Comparison of ENCODE assay signal across 8 mouse cellular contexts in the genomic region with DNA sequence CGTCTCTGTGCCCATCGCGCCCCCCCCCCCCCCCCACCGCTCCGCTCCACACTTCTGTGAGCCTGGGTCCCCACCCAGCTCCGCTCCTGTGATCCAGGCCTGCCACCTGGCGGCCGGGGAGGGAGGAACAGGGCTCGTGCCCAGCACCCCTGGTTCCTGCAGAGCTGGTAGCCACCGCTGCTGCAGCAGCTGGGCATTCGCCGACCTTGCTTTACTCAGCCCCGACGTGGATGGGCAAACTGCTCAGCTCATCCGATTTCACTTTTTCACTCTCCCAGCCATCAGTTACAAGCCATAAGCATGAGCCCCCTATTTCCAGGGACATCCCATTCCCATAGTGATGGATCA. TPM values are rescaled to one million over a fixed set of nuclear protein-coding genes. Genes with fewer than 3 reads are reported as not detected.
A peak's percentile ranks its signal among the peaks of the same experiment; 100 is the strongest.
DNase-seq lines count a peak whose midpoint lies in the region; ATAC-seq lines count a peak whose summit lies in the region.

No protein-coding gene starts in this region.

- H3K36me3 ChIP-seq in hindbrain, embryonic 14.5 days (replicated peaks; ENCODE audit: control insufficient read depth, insufficient read depth): peaks cover 40% of the 10 kb centered on the region

- H3K4me1 ChIP-seq in hindbrain, embryonic 14.5 days (replicated peaks; ENCODE audit: control insufficient read depth, insufficient read depth, low read length): peaks cover 28% of the 10 kb centered on the region; the same call in 1 of the 2 replicates

- DNase-seq in R1 (ENCODE audit: low read depth, low spot score): peak; percentile 82
- DNase-seq in cerebellum, postnatal 25 days: peak; percentile 67 to 81
- peak; percentile 90 for DNase-seq in gastrocnemius, adult 18-20 months (ENCODE audit: low spot score)
- peak; percentile 52 for DNase-seq in hindbrain, embryonic 14.5 days (ENCODE audit: low spot score)
- peak; percentile 71 to 73 for DNase-seq in left cerebral cortex, adult 18-20 months (ENCODE audit: low spot score in 2 of 2)
- peak; percentile 92 to 93 for DNase-seq in lung, postnatal 4 days
- peak; percentile 66 for DNase-seq in retina, postnatal 7 days (ENCODE audit: low read depth, low spot score)
- peak; percentile 89 for DNase-seq in urinary bladder, postnatal 14 days (ENCODE audit: low spot score)

- H3K9me3 ChIP-seq in hindbrain, embryonic 14.5 days (ENCODE audit: control insufficient read depth, low read length): no peaks in the 10 kb centered on the region

- no peak overlapping the region for H3K27ac ChIP-seq in hindbrain, embryonic 14.5 days

- peaks cover 30% of the 10 kb centered on the region for H3K27me3 ChIP-seq in hindbrain, embryonic 14.5 days (ENCODE audit: control insufficient read depth, insufficient read depth, low read length)

- H3K9ac ChIP-seq in hindbrain, embryonic 14.5 days: peak overlapping the region; percentile 16; the same call in 1 of the 2 replicates

- peak overlapping the region; percentile 52 for H3K4me3 ChIP-seq in hindbrain, embryonic 14.5 days (replicated peaks; ENCODE audit: low read length)

- H3K4me2 ChIP-seq in hindbrain, embryonic 14.5 days (replicated peaks): peak overlapping the region; percentile 94

- 0 out of 2 replicates have a peak, but pooled peaks have one; percentile 15 for ATAC-seq in hindbrain, embryonic 14.5 days (ENCODE audit: low FRiP score)

- 3% methylated on average over 15 of the region's 15 CpGs for WGBS in hindbrain, embryonic 14.5 days

RNA-seq across cellular contexts. Expression of gene Six5, which starts 1.2 kb away (rescaled TPM):
- 1 to 10 TPM; 1.7 to 2.1 TPM for total RNA-seq in gastrocnemius, adult 18-20 months (2021)
- polyA plus RNA-seq in hindbrain, embryonic 14.5 days (2014; fragmentation: Nextera tagmentation; extraction: Ambion mirVana): 2.3 and 2.5 TPM in 2 replicates
- 1 to 10 TPM; 2.3 to 3.0 TPM for total RNA-seq in left cerebral cortex, adult 18-20 months (2021)

RNA-seq across cellular contexts. Expression of gene Dmpk, which starts 9.5 kb away (rescaled TPM):
- 100 to 1,000 TPM; 232 to 265 TPM for total RNA-seq in gastrocnemius, adult 18-20 months (2021)
- polyA plus RNA-seq in hindbrain, embryonic 14.5 days (2014; fragmentation: Nextera tagmentation; extraction: Ambion mirVana): 8.2 and 8.9 TPM in 2 replicates
- total RNA-seq in left cerebral cortex, adult 18-20 months (2021): 10 to 100 TPM; 26.6 to 32.0 TPM

RNA-seq across cellular contexts. Expression of gene Dmwd, which starts 17.1 kb away (rescaled TPM):
- total RNA-seq in gastrocnemius, adult 18-20 months (2021): 10 to 100 TPM; 33.8 to 39.1 TPM
- polyA plus RNA-seq in hindbrain, embryonic 14.5 days (2014; fragmentation: Nextera tagmentation; extraction: Ambion mirVana): 32.0 and 35.0 TPM in 2 replicates
- total RNA-seq in left cerebral cortex, adult 18-20 months (2021): 100 to 1,000 TPM; 143 TPM

RNA-seq across cellular contexts. Expression of gene Gm4969, which starts 25.0 kb away (rescaled TPM):
- not detected for total RNA-seq in gastrocnemius, adult 18-20 months (2021)
- 6.7 and 7.7 TPM in 2 replicates for polyA plus RNA-seq in hindbrain, embryonic 14.5 days (2014; fragmentation: Nextera tagmentation; extraction: Ambion mirVana)
- total RNA-seq in left cerebral cortex, adult 18-20 months (2021): under 1 TPM; 0.16 to 0.40 TPM

RNA-seq across cellular contexts. Expression of gene Fbxo46, which starts 26.5 kb away (rescaled TPM):
- total RNA-seq in gastrocnemius, adult 18-20 months (2021): 1 to 10 TPM; 2.2 to 2.6 TPM
- 10.9 and 11.9 TPM in 2 replicates for polyA plus RNA-seq in hindbrain, embryonic 14.5 days (2014; fragmentation: Nextera tagmentation; extraction: Ambion mirVana)
- 10 to 100 TPM; 13.6 to 15.6 TPM for total RNA-seq in left cerebral cortex, adult 18-20 months (2021)

Comparison
In these comparisons a context has a peak if more than half of its experiments do, and no peak if none do; other contexts are left out.
1. RNA of gene Dmpk, which starts 9.5 kb away (total RNA-seq): 232 to 265 TPM in gastrocnemius, adult 18-20 months; 26.6 to 32.0 TPM in left cerebral cortex, adult 18-20 months; every median in the first group is over 4 times any median in the second.
2. Peak in every context shown above with its lines, with median percentiles within 50 percentile points of each other: DNase-seq.